Mouse (Mus musculus): ENCODE data around the gene Kctd2. TPM values are rescaled to one million over a fixed set of nuclear protein-coding genes. Genes with fewer than 3 reads are reported as not detected.
"Not testable (repeated sequence)": the region's sequence is repeated elsewhere in the genome, so short reads cannot be mapped to it uniquely, and the experiment has no call there.

Kctd2 gene
- polyA plus RNA-seq, 1 experiment from 2014 or later = 5.4 TPM

- H3K9ac ChIP-seq (replicated peaks) = 0 out of 2 replicates have a peak overlapping the region, but pooled peaks have one; percentile 21
- ATAC-seq = no peak
- H3K27me3 ChIP-seq (ENCODE audit: insufficient read depth, low read length) = peaks cover 45% of the 10 kb centered on the region
- 33% methylated on average over 5 of the region's 5 CpGs for WGBS (ENCODE audit: insufficient replicate concordance)
- peak overlapping the region; percentile 84 for H3K4me2 ChIP-seq (ENCODE audit: low read depth, low read length)
- no peaks in the 10 kb centered on the region for H3K36me3 ChIP-seq (replicated peaks; ENCODE audit: insufficient read depth, low read length)
- no peak for TF ChIP-seq CTCF (IDR thresholded peaks at IDR 0.05; ENCODE audit: low read depth)
- no peak for TF ChIP-seq EP300 (IDR thresholded peaks at IDR 0.05; ENCODE audit: low read depth)
- H3K9me3 ChIP-seq (ENCODE audit: low read length) = no peaks in the 10 kb centered on the region
- H3K27ac ChIP-seq (ENCODE audit: low read depth) = no peak overlapping the region
- no peaks in the 10 kb centered on the region; the same call in none of the 2 replicates for H3K4me1 ChIP-seq (ENCODE audit: insufficient read depth)
- no peak for DNase-seq
- H3K4me3 ChIP-seq (ENCODE audit: low read depth, low read length) = peak overlapping the region; percentile 59
Measured at GRCm38 (mm10) chr11:115382891-115383290, 37.0 kb upstream of the Kctd2 start.

- no peak overlapping the region for H3K4me3 ChIP-seq (ENCODE audit: low read depth, low read length)
- no peaks in the 10 kb centered on the region for H3K9me3 ChIP-seq (ENCODE audit: low read length)
- 57% methylated on average over 16 of the region's 16 CpGs for WGBS (ENCODE audit: insufficient replicate concordance)
- H3K4me2 ChIP-seq (ENCODE audit: low read depth, low read length) = no peak overlapping the region
- H3K9ac ChIP-seq (replicated peaks) = no peak overlapping the region
- H3K36me3 ChIP-seq (replicated peaks; ENCODE audit: insufficient read depth, low read length) = no peaks in the 10 kb centered on the region
- ATAC-seq (no peak), DNase-seq (no peak)
- peaks cover 45% of the 10 kb centered on the region for H3K27me3 ChIP-seq (ENCODE audit: insufficient read depth, low read length)
- no peaks in the 10 kb centered on the region; the same call in none of the 2 replicates for H3K4me1 ChIP-seq (ENCODE audit: insufficient read depth)
- H3K27ac ChIP-seq (ENCODE audit: low read depth) = peak overlapping the region; percentile 70; the same call in 1 of the 2 replicates
- TF ChIP-seq EP300 (IDR thresholded peaks at IDR 0.05; ENCODE audit: low read depth) (no peak), CTCF (IDR thresholded peaks at IDR 0.05; ENCODE audit: low read depth) (no peak)
Measured at GRCm38 (mm10) chr11:115383701-115384474, 36.0 kb upstream of the Kctd2 start.

- 71% methylated on average over 5 of the region's 5 CpGs for WGBS (ENCODE audit: insufficient replicate concordance)
- H3K36me3 ChIP-seq (replicated peaks; ENCODE audit: insufficient read depth, low read length) = no peaks in the 10 kb centered on the region
- no peak overlapping the region for H3K4me3 ChIP-seq (ENCODE audit: low read depth, low read length)
- TF ChIP-seq EP300 (IDR thresholded peaks at IDR 0.05; ENCODE audit: low read depth) (no peak), CTCF (IDR thresholded peaks at IDR 0.05; ENCODE audit: low read depth) (no peak)
- DNase-seq (no peak), ATAC-seq (peak; percentile 24; the same call in 1 of the 2 replicates)
- no peak overlapping the region for H3K9ac ChIP-seq (replicated peaks)
- H3K9me3 ChIP-seq (ENCODE audit: low read length) = no peaks in the 10 kb centered on the region
- no peak overlapping the region for H3K4me2 ChIP-seq (ENCODE audit: low read depth, low read length)
- peaks cover 45% of the 10 kb centered on the region for H3K27me3 ChIP-seq (ENCODE audit: insufficient read depth, low read length)
- H3K4me1 ChIP-seq (ENCODE audit: insufficient read depth) = no peaks in the 10 kb centered on the region; the same call in none of the 2 replicates
- peak overlapping the region; percentile 70; the same call in 1 of the 2 replicates for H3K27ac ChIP-seq (ENCODE audit: low read depth)
Measured at GRCm38 (mm10) chr11:115384587-115384986, 35.3 kb upstream of the Kctd2 start.

- 84% methylated on average over 3 of the region's 3 CpGs for WGBS (ENCODE audit: insufficient replicate concordance)
- not testable (repeated sequence) for DNase-seq; H3K4me3 ChIP-seq (ENCODE audit: low read depth, low read length); ATAC-seq; H3K9ac ChIP-seq (replicated peaks); H3K27ac ChIP-seq (ENCODE audit: low read depth); H3K36me3 ChIP-seq (replicated peaks; ENCODE audit: insufficient read depth, low read length); H3K4me1 ChIP-seq (ENCODE audit: insufficient read depth); H3K9me3 ChIP-seq (ENCODE audit: low read length); H3K4me2 ChIP-seq (ENCODE audit: low read depth, low read length)
- peaks cover 30% of the 10 kb centered on the region for H3K27me3 ChIP-seq (ENCODE audit: insufficient read depth, low read length)
Measured at GRCm38 (mm10) chr11:115386859-115387258, 33.1 kb upstream of the Kctd2 start.

- Histone ChIP-seq H3K27ac (ENCODE audit: low read depth) (no peak overlapping the region), H3K4me1 (ENCODE audit: insufficient read depth) (no peaks in the 10 kb centered on the region), H3K4me2 (ENCODE audit: low read depth, low read length) (no peak overlapping the region), H3K4me3 (ENCODE audit: low read depth, low read length) (no peak overlapping the region), H3K9ac (replicated peaks) (no peak overlapping the region), H3K36me3 (replicated peaks; ENCODE audit: insufficient read depth, low read length) (no peaks in the 10 kb centered on the region; the same call in 1 of the 2 replicates), H3K9me3 (ENCODE audit: low read length) (no peaks in the 10 kb centered on the region), H3K27me3 (ENCODE audit: insufficient read depth, low read length) (no peaks in the 10 kb centered on the region)
- DNase-seq (no peak), ATAC-seq (no peak)
- TF ChIP-seq CTCF (IDR thresholded peaks at IDR 0.05; ENCODE audit: low read depth) (no peak), EP300 (IDR thresholded peaks at IDR 0.05; ENCODE audit: low read depth) (no peak)
- 86% methylated on average over 7 of the region's 7 CpGs for WGBS (ENCODE audit: insufficient replicate concordance)
Measured at GRCm38 (mm10) chr11:115391358-115391757, 28.6 kb upstream of the Kctd2 start.

- Histone ChIP-seq H3K36me3 (replicated peaks; ENCODE audit: insufficient read depth, low read length) (no peaks in the 10 kb centered on the region; the same call in 1 of the 2 replicates), H3K4me3 (ENCODE audit: low read depth, low read length) (peak overlapping the region; percentile 13), H3K27me3 (ENCODE audit: insufficient read depth, low read length) (no peaks in the 10 kb centered on the region), H3K4me1 (ENCODE audit: insufficient read depth) (no peaks in the 10 kb centered on the region), H3K4me2 (ENCODE audit: low read depth, low read length) (peak overlapping the region; percentile 61), H3K27ac (ENCODE audit: low read depth) (no peak overlapping the region), H3K9me3 (ENCODE audit: low read length) (no peaks in the 10 kb centered on the region), H3K9ac (replicated peaks) (no peak overlapping the region)
- peak; percentile 35 for DNase-seq
- 64% methylated on average over 34 of the region's 34 CpGs for WGBS (ENCODE audit: insufficient replicate concordance)
- TF ChIP-seq EP300 (IDR thresholded peaks at IDR 0.05; ENCODE audit: low read depth) (no peak), CTCF (IDR thresholded peaks at IDR 0.05; ENCODE audit: low read depth) (no peak)
- peak; percentile 53; the same call in 1 of the 2 replicates for ATAC-seq
Measured at GRCm38 (mm10) chr11:115393721-115394325, 26.1 kb upstream of the Kctd2 start.

Measured in liver, postnatal 0 days (tissue).